Mouse (Mus musculus) lung, embryonic 14.5 days (tissue): ENCODE measurements around the gene Spn. TPM values are rescaled to one million over a fixed set of nuclear protein-coding genes. Genes with fewer than 3 reads are reported as not detected.

Experiments
- ATAC-seq: fragments of 200-750 bp; cut with Nextera tagmentation; 2 replicates; pipeline ENCODE4 v1.8.0; 2017; ENCODE audit warnings: mild to moderate bottlenecking, moderate TSS enrichment, moderate library complexity; ENCODE audit not compliant: insufficient read depth
- DNase-seq: peaks from one replicate; pipeline ENCODE4 v3.0.0-alpha.2; 2015
- H3K27ac ChIP-seq: fragments of 300-500 bp; sonication (generic); 2 replicates; pipeline ENCODE4 v1.5.1; 2014; ENCODE audit warnings: low read depth, mild to moderate bottlenecking, moderate library complexity
- H3K27me3 ChIP-seq: fragments of 300-500 bp; sonication (generic); 2 replicates; pipeline ENCODE4 v1.6.1; 2014; ENCODE audit warnings: low read length, control low read depth; ENCODE audit not compliant: insufficient read depth
- H3K36me3 ChIP-seq: fragments of 300-500 bp; sonication (generic); 2 replicates; pipeline ENCODE4 v1.6.1; 2014; ENCODE audit warnings: control low read depth; ENCODE audit not compliant: insufficient read depth
- H3K4me1 ChIP-seq: fragments of 300-500 bp; sonication (generic); 2 replicates; pipeline ENCODE4 v1.6.1; 2014; ENCODE audit warnings: antibody characterized with exemption, control low read depth; ENCODE audit not compliant: insufficient read depth
- H3K4me2 ChIP-seq: fragments of 300-500 bp; sonication (generic); 2 replicates; pipeline ENCODE4 v1.6.1; 2014; ENCODE audit warnings: mild to moderate bottlenecking
- H3K4me3 ChIP-seq: fragments of 300-500 bp; sonication (generic); 2 replicates; pipeline ENCODE4 v1.5.1; 2014; ENCODE audit warnings: low read depth, low read length
- H3K9ac ChIP-seq: fragments of 300-500 bp; sonication (generic); 2 replicates; pipeline ENCODE4 v1.6.1; 2014
- H3K9me3 ChIP-seq: fragments of 300-500 bp; sonication (generic); 2 replicates; pipeline ENCODE4 v1.6.1; 2016; ENCODE audit warnings: low read depth, low read length, control low read depth
- CTCF ChIP-seq: IDR thresholded peaks from 2 replicates; pipeline ENCODE4 v1.5.1; 2016; ENCODE audit warnings: antibody characterized with exemption, low read depth
- WGBS: fragments of 180-500 bp; shearing (Covaris S2); extraction: QIAGEN DNeasy Blood & Tissue Kit; methylation state at CpG from one replicate; pipeline ENCODE4 v1.1.7; 2014; 5-methylcytosine and 5-hydroxymethylcytosine counted together
- polyA plus RNA-seq: library from polyadenylated mRNA; unstranded; fragments of >200 nt; fragmentation: Nextera tagmentation; extraction: Ambion mirVana; gene quantifications from 2 replicates; pipeline ENCODE4 v1.2.1, GENCODE M21; 2014

Spn gene
- polyA plus RNA-seq, 1 experiment from 2014 or later, result not detected

GRCm38 (mm10) chr7:127180783-127181182, 43.2 kb upstream of the Spn start:
- no peak overlapping the region for H3K4me2 ChIP-seq
- H3K9ac ChIP-seq, result no peak overlapping the region
- WGBS, result 51% methylated on average over 2 of the region's 2 CpGs
- ATAC-seq, result no peak
- no peak overlapping the region for H3K27ac ChIP-seq
- H3K9me3 ChIP-seq, result no peaks in the 10 kb centered on the region
- no peak overlapping the region for H3K4me3 ChIP-seq
- DNase-seq, result no peak
- no peak for TF ChIP-seq CTCF
- no peaks in the 10 kb centered on the region for H3K27me3 ChIP-seq
- no peaks in the 10 kb centered on the region for H3K36me3 ChIP-seq
- H3K4me1 ChIP-seq, result no peaks in the 10 kb centered on the region

DNA sequence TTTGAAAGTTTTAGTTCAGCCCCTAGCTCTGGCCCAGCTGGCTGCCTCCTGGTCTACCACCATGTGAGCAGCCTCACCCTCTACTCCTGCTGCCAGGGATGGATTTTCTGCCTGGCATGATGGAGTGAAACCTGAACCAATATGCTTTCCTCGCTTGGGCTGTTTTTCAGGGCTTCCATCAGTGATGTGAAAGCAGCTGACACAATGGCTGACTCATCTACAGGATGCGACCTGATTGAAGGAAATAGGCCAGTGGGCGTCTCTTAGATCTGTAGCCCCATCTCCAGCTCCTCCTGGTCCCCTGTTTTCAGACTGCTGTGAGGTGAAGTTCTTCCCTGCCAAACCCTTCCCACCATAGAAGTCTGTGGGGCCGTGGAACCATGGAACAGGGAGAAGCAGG, 39.3 kb upstream of the Spn start:
- TF ChIP-seq CTCF, result no peak
- no peak for ATAC-seq

DNA sequence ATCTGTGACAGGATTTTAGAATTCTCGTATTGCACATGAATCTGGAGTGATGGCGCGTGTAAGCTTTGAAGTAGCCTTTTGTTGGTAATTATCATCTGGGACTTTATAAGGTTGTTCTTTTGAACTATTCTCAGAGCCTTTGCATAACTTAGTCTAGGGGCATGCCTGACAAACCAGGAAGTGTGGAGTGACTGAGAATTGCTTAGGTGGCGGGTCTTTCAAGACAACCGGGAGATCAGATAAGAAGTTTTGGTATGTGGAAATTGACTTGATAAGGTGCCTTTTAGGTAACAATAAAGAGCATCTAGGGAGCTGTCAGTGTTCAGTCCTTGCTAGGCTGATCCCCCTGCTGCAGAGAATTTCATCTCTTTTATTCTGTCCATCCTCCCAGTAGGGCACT, 28.9 kb upstream of the Spn start:
- Histone ChIP-seq H3K9me3 (no peaks in the 10 kb centered on the region), H3K27ac (no peak overlapping the region), H3K4me1 (no peaks in the 10 kb centered on the region), H3K36me3 (no peaks in the 10 kb centered on the region), H3K27me3 (no peaks in the 10 kb centered on the region), H3K9ac (no peak overlapping the region), H3K4me2 (no peak overlapping the region), H3K4me3 (no peak overlapping the region)
- WGBS, result 63% methylated on average over 5 of the region's 5 CpGs
- DNase-seq (no peak), ATAC-seq (no peak)
- TF ChIP-seq CTCF, result no peak

More for the DNA sequence above, 39.3 kb upstream of the Spn start:
- no peak overlapping the region for H3K4me3 ChIP-seq
- no peak for DNase-seq
- H3K4me2 ChIP-seq, result no peak overlapping the region
- WGBS, result 70% methylated on average over 4 of the region's 4 CpGs
- no peak overlapping the region for H3K9ac ChIP-seq
- no peaks in the 10 kb centered on the region for H3K4me1 ChIP-seq
- no peaks in the 10 kb centered on the region for H3K27me3 ChIP-seq
- H3K36me3 ChIP-seq, result no peaks in the 10 kb centered on the region
- H3K27ac ChIP-seq, result no peak overlapping the region
- no peaks in the 10 kb centered on the region for H3K9me3 ChIP-seq

GRCm38 (mm10) chr7:127165607-127166493, 28.2 kb upstream of the Spn start:
- 74% methylated on average over 12 of the region's 12 CpGs for WGBS
- Histone ChIP-seq H3K4me1 (no peaks in the 10 kb centered on the region), H3K9ac (no peak overlapping the region), H3K27me3 (no peaks in the 10 kb centered on the region), H3K36me3 (no peaks in the 10 kb centered on the region), H3K9me3 (no peaks in the 10 kb centered on the region), H3K4me3 (no peak overlapping the region), H3K27ac (no peak overlapping the region), H3K4me2 (no peak overlapping the region)
- ATAC-seq (no peak), DNase-seq (no peak)
- no peak for TF ChIP-seq CTCF

GRCm38 (mm10) chr7:127164002-127164401, 26.4 kb upstream of the Spn start:
- Histone ChIP-seq H3K9ac (no peak overlapping the region), H3K4me3 (no peak overlapping the region), H3K4me2 (no peak overlapping the region), H3K36me3 (no peaks in the 10 kb centered on the region), H3K9me3 (no peaks in the 10 kb centered on the region), H3K4me1 (no peaks in the 10 kb centered on the region), H3K27ac (no peak overlapping the region), H3K27me3 (no peaks in the 10 kb centered on the region)
- no peak for DNase-seq
- no peak for TF ChIP-seq CTCF
- 72% methylated on average over 4 of the region's 4 CpGs for WGBS
- ATAC-seq, result no peak

- Histone ChIP-seq H3K36me3 (no peaks in the 10 kb centered on the region), H3K4me3 (no peak overlapping the region), H3K9ac (no peak overlapping the region), H3K27ac (no peak overlapping the region), H3K27me3 (no peaks in the 10 kb centered on the region), H3K4me1 (no peaks in the 10 kb centered on the region), H3K9me3 (no peaks in the 10 kb centered on the region), H3K4me2 (no peak overlapping the region)
- no peak for TF ChIP-seq CTCF
- ATAC-seq (no peak), DNase-seq (no peak)
- WGBS, result 80% methylated on average over 5 of the region's 5 CpGs
Observed at GRCm38 (mm10) chr7:127162546-127162945, 24.9 kb upstream of the Spn start.

DNA sequence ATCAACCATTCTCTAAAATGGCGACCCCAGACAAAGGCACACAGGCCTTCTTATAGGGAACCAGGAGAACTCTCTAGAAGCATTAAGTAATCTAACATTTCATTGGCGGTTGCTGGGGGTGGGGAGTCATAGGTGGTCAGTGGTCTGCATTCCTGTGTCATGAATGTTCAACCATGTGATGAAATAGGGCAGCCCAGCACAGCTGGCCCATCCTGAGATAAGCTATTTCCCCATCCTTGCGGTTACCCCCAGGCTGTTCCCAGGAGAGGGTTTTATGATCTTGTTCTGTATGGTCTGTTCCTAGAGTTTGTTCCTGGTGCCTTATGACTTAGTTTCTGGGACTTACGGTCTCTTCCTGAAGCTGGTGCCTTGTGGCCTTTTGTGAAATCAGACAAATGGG, 19.9 kb upstream of the Spn start:
- WGBS, result 81% methylated on average over 4 of the region's 4 CpGs
- no peak overlapping the region for H3K4me2 ChIP-seq
- no peak for TF ChIP-seq CTCF
- no peak overlapping the region for H3K9ac ChIP-seq
- no peaks in the 10 kb centered on the region for H3K27me3 ChIP-seq
- ATAC-seq (no peak), DNase-seq (no peak)
- no peaks in the 10 kb centered on the region for H3K9me3 ChIP-seq
- H3K36me3 ChIP-seq, result no peaks in the 10 kb centered on the region
- no peaks in the 10 kb centered on the region for H3K4me1 ChIP-seq
- H3K27ac ChIP-seq, result no peak overlapping the region
- no peak overlapping the region for H3K4me3 ChIP-seq
